Mouse (Mus musculus): Measurements from ENCODE around the gene Fam161a.

Gene Fam161a

GRCm38 (mm10) chr11:22990393-22991126 lies 16.8 kb upstream of the Fam161a start, which contains the start of gene Cct4:
Cct4 (plus strand) TSS chr11:22990519.
- WGBS: under 1% methylated on average over 66 of the region's 66 CpGs

GRCm38 (mm10) chr11:22991218-22991835 lies 16.0 kb upstream of the Fam161a start:
- 8% methylated on average over 14 of the region's 14 CpGs for WGBS

- 82% methylated on average over 2 of the region's 2 CpGs for WGBS
Observed at GRCm38 (mm10) chr11:22994271-22994670, 13.1 kb upstream of the Fam161a start.

- WGBS: 93% methylated on average over 4 of the region's 4 CpGs
Observed at GRCm38 (mm10) chr11:22995461-22995860, 11.9 kb upstream of the Fam161a start.

- WGBS: 43% methylated on average over 1 of the region's 1 CpGs
Observed at GRCm38 (mm10) chr11:22998308-22998707, 9.0 kb upstream of the Fam161a start.

- 96% methylated on average over 1 of the region's 1 CpGs for WGBS
Observed at GRCm38 (mm10) chr11:23005276-23005675, 2.1 kb upstream of the Fam161a start.

GRCm38 (mm10) chr11:23007166-23007480 lies 208 bp upstream of the Fam161a start:
- WGBS: 5% methylated on average over 6 of the region's 6 CpGs

GRCm38 (mm10) chr11:23008181-23008823 lies 971 bp downstream of the Fam161a start:
- WGBS: 1% methylated on average over 40 of the region's 40 CpGs

- 21% methylated on average over 4 of the region's 4 CpGs for WGBS
Observed at GRCm38 (mm10) chr11:23008824-23009200, 1.5 kb downstream of the Fam161a start.

GRCm38 (mm10) chr11:23013096-23013495 lies 5.8 kb downstream of the Fam161a start:
- 90% methylated on average over 1 of the region's 1 CpGs for WGBS

- 92% methylated on average over 4 of the region's 4 CpGs for WGBS
Observed at GRCm38 (mm10) chr11:23013580-23014294, 6.4 kb downstream of the Fam161a start.

- WGBS: 83% methylated on average over 6 of the region's 6 CpGs
Observed at GRCm38 (mm10) chr11:23014996-23015395, 7.7 kb downstream of the Fam161a start.

- WGBS: 93% methylated on average over 4 of the region's 4 CpGs
Observed at GRCm38 (mm10) chr11:23017943-23018342, 10.6 kb downstream of the Fam161a start.

GRCm38 (mm10) chr11:23020116-23020770 lies 12.9 kb downstream of the Fam161a start:
- WGBS: 70% methylated on average over 24 of the region's 24 CpGs

GRCm38 (mm10) chr11:23020841-23021240 lies 13.5 kb downstream of the Fam161a start:
- WGBS: 96% methylated on average over 14 of the region's 14 CpGs

GRCm38 (mm10) chr11:23023155-23023554 lies 15.8 kb downstream of the Fam161a start:
- 95% methylated on average over 2 of the region's 2 CpGs for WGBS

GRCm38 (mm10) chr11:23024169-23024568 lies 16.8 kb downstream of the Fam161a start:
- 76% methylated on average over 3 of the region's 3 CpGs for WGBS

GRCm38 (mm10) chr11:23028957-23029356 lies 21.6 kb downstream of the Fam161a start:
- WGBS: 84% methylated on average over 3 of the region's 3 CpGs

GRCm38 (mm10) chr11:23029399-23029798 lies 22.1 kb downstream of the Fam161a start:
- WGBS: 92% methylated on average over 6 of the region's 6 CpGs

GRCm38 (mm10) chr11:23047252-23047651 lies 39.9 kb downstream of the Fam161a start:
- WGBS: 72% methylated on average over 5 of the region's 5 CpGs

- WGBS: 59% methylated on average over 20 of the region's 20 CpGs
Observed at GRCm38 (mm10) chr11:23047663-23048582, 40.6 kb downstream of the Fam161a start.
